Mouse (Mus musculus): ENCODE measurements around the gene Vmn1r130.
"Not testable (repeated sequence)": the region's sequence is repeated elsewhere in the genome, so short reads cannot be mapped to it uniquely, and the experiment has no call there.

DNA sequence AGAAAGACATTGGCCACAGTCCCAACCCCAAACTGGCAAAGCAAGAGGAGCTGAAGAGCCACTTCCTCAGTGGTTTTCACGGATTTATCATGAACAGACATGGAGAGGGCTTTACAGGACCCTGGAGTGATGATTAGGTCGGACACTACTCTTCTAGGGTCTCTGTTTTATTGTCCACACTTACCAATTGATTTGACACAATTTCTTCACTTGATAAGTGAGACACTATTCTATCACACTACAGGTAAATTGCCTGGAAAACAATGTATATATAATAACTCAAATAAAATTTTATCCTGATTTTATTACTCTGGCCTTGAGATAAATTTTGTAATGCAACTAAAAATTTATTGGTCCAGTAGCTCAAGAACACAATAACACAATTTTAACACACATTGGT is 34.4 kb downstream of the Vmn1r130 start, which contains the start of gene Vmn1r131:
- TF ChIP-seq CTCF (IDR thresholded peaks at IDR 0.05; ENCODE audit: borderline replicate concordance, control insufficient read depth, extremely low read depth, insufficient read depth, low read length, poor library complexity); POLR2A (IDR thresholded peaks at IDR 0.05; ENCODE audit: control insufficient read depth, extremely low read depth, insufficient read depth, low read length, poor library complexity): not testable (repeated sequence)
